Mouse (Mus musculus): ENCODE data around the gene Ddx52. TPM values are rescaled to one million over a fixed set of nuclear protein-coding genes. Genes with fewer than 3 reads are reported as not detected.

The Ddx52 gene
- 10 to 100 TPM; 75.0 to 84.6 (median 81.7) TPM for polyA plus RNA-seq (2017; shearing (Covaris generic))

- peak; percentile 100 for ATAC-seq
Observed at GRCm38 (mm10) chr11:83941950-83942840, at the start of gene Ddx52. TSS of gene Ddx52 (plus strand) at chr11:83942062.

- ATAC-seq: no peak
Observed at GRCm38 (mm10) chr11:83893325-83893724, 48.5 kb upstream of the Ddx52 start.

- no peak for ATAC-seq
Observed at GRCm38 (mm10) chr11:83896430-83897410, 45.1 kb upstream of the Ddx52 start.

- no peak for ATAC-seq
Observed at GRCm38 (mm10) chr11:83897569-83897968, 44.3 kb upstream of the Ddx52 start.

GRCm38 (mm10) chr11:83902812-83903211 is 39.0 kb upstream of the Ddx52 start:
- ATAC-seq: no peak

GRCm38 (mm10) chr11:83905756-83906155 is 36.1 kb upstream of the Ddx52 start:
- ATAC-seq: no peak

GRCm38 (mm10) chr11:83908376-83908775 is 33.5 kb upstream of the Ddx52 start:
- ATAC-seq: no peak

- no peak for ATAC-seq
Observed at GRCm38 (mm10) chr11:83913824-83914311, 28.0 kb upstream of the Ddx52 start.

GRCm38 (mm10) chr11:83914501-83914900 is 27.4 kb upstream of the Ddx52 start:
- ATAC-seq: no peak

GRCm38 (mm10) chr11:83922600-83922999 is 19.3 kb upstream of the Ddx52 start:
- no peak for ATAC-seq

- no peak for ATAC-seq
Observed at GRCm38 (mm10) chr11:83927097-83927496, 14.8 kb upstream of the Ddx52 start.

GRCm38 (mm10) chr11:83932506-83933106 is 9.3 kb upstream of the Ddx52 start:
- ATAC-seq: no peak

GRCm38 (mm10) chr11:83933376-83933775 is 8.5 kb upstream of the Ddx52 start:
- ATAC-seq: no peak

- no peak for ATAC-seq
Observed at GRCm38 (mm10) chr11:83935986-83936665, 5.7 kb upstream of the Ddx52 start.

GRCm38 (mm10) chr11:83938556-83938955 is 3.3 kb upstream of the Ddx52 start:
- no peak for ATAC-seq

- no peak for ATAC-seq
Observed at GRCm38 (mm10) chr11:83956822-83957221, 15.0 kb downstream of the Ddx52 start.

- ATAC-seq: no peak
Observed at GRCm38 (mm10) chr11:83961983-83962382, 20.1 kb downstream of the Ddx52 start.

GRCm38 (mm10) chr11:83963991-83964921 is 22.4 kb downstream of the Ddx52 start, which contains the start of gene Synrg:
TSS of gene Synrg (plus strand) at chr11:83964428.
- peak; percentile 94 for ATAC-seq

- no peak for ATAC-seq
Observed at GRCm38 (mm10) chr11:83967436-83968204, 25.8 kb downstream of the Ddx52 start.

GRCm38 (mm10) chr11:83968205-83968575 is 26.3 kb downstream of the Ddx52 start:
- ATAC-seq: no peak

All from inflammation-experienced regulatory T-cells, adult 6 months (primary cell).